Mouse (Mus musculus) kidney, adult 2 months (tissue): ENCODE measurements at regions not wholly inside any gene's neighbourhood (a gene's known extent, or its start where the extent isn't known, plus 50 kb on each side); places are given as distances from the start of the nearest gene placed in this dataset.

Experiments
- CTCF ChIP-seq: fragments of 200-500 bp; conservative IDR thresholded peaks from 2 replicates; pipeline ENCODE4 v1.5.1; 2011; ENCODE audit warnings: low read depth, mild to moderate bottlenecking, control low read depth, low read length, moderate library complexity, mixed read lengths; ENCODE audit not compliant: insufficient read depth, insufficient read length
- POLR2A ChIP-seq: fragments of 200-500 bp; IDR thresholded peaks from one replicate; pipeline ENCODE4 v1.6.1; 2011; ENCODE audit warnings: low read depth, low read length, control low read depth

DNA sequence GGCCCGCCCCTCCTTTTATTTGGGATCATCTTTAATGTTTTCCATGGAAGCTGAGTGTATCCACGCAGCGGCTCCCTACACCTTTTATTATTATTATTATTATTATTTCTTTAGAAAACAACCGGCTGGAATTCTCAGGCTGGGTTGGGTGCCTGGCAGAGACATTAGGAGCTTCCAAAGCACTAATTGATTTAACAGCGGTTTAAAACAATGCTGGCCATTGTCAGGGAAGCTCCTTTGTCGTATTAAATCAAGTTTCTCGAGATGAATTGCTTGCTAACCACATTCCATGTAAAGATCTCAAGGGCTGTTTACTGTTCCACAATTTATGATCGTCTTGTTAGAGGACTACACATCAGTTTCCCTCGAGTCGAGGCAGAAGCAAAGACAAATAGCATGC is 539.4 kb downstream of the Etnk1 start:
- no peak for TF ChIP-seq CTCF
- no peak for TF ChIP-seq POLR2A
